Mouse (Mus musculus) telencephalon, adult 2 months (tissue): Measurements from ENCODE around the gene Msln.
A peak's percentile ranks its signal among the peaks of the same experiment; 100 is the strongest.

Experiments
- DNase-seq: peaks from one replicate; pipeline ENCODE4 v3.0.0-alpha.2; 2011; ENCODE audit warnings: low read depth, low spot score

Gene Msln

DNA sequence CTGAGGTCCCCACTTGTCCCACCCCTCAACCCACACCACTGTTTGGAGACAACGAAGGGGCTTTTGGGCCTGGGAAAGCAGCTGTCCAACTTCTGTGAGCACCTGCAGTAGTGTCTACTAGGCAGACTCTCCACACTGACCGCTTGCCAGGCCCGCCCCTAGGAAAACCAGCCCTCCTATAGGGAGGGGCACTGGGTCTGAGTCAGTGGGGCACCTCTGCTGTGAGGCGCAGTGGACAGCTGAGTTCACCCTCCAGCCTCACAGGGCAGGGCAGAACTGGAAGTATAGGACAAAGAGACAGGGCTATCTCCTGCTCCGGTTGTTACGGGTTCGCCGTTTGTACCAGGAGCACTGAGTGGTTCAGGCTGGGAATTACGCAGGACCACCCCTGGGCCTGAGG is at the start of gene Msln:
Gene Msln, minus strand, starts transcription at position 138 of the 400 bp plus-strand sequence.
- no peak for DNase-seq

- DNase-seq, result peak; percentile 86
Observed at GRCm38 (mm10) chr17:25802825-25803517, 48.8 kb upstream of the Msln start.

DNA sequence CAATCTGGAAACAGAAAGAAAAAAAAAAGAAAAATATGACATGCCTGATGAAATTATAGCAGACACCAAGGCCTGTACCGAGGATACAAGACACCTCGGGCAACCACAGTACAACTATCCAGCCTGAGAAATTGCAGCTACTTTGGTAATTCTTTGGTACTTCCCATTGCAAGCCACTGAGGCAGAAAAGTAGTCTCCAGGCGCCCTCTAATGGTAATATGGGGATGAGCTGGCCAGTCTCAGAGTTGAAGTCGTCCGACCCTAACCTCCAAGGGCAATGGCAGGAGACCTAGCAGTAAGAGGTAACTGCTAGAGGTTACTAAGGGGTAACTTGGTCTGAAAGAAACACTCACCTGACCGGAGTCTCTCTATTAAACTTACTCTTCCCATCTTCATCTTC is 46.9 kb upstream of the Msln start:
- DNase-seq, result no peak

- no peak for DNase-seq
Observed at GRCm38 (mm10) chr17:25796951-25797369, 42.8 kb upstream of the Msln start, which contains the start of gene Metrn. Gene Metrn, minus strand, starts transcription at chr17:25797136.

GRCm38 (mm10) chr17:25796211-25796771 is 42.1 kb upstream of the Msln start:
- DNase-seq, result no peak

GRCm38 (mm10) chr17:25795609-25796092 is 41.5 kb upstream of the Msln start, which contains the start of gene AC134908.4:
Gene AC134908.4, minus strand, starts transcription at chr17:25795659.
- DNase-seq, result peak; percentile 58

GRCm38 (mm10) chr17:25794998-25795397 is 40.8 kb upstream of the Msln start:
- DNase-seq, result no peak

DNA sequence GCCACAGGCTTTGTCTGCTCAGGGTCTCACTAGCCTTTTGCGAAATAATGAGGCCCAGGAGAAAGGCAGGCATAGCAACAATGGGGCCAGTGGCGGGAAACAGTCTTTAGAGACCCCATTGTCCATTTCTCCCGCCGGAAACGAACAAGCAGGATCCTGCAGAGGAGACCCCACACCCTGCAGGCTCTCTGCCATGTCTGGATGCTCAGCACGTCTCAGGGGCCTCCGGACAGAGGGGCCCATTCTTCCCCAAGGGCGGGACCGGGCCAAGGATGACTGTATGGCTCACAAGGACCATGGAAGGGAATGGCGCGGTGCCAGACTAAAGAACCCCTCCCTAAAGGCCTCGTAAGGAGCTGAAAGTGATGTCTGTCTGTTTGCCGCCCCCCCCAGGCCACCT is 40.0 kb upstream of the Msln start:
- DNase-seq, result no peak

DNA sequence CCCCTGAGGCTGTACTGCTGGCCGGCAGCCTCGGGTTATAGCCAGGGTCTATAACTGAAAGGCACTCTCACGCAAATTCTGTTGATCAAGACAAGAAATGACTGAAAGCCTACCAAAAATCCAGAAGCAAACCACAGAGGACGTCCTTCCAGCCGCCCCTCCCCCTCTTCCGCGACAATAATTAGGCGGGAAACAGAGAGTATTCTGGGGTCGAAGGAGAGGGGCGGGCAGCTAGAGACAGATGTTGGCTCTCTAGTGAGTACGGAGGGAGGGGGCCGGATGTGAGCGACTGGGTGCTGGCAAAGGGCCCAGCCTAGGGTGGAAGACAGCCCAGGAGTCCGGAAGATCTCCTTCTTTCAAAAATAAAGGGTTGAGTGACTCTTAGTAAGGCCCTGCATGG is 38.4 kb upstream of the Msln start, which contains the start of gene Fam173a:
Gene Fam173a, minus strand, starts transcription at position 287 of the 400 bp plus-strand sequence.
- DNase-seq, result no peak

GRCm38 (mm10) chr17:25791843-25792527 is 37.8 kb upstream of the Msln start:
- DNase-seq, result peak; percentile 83

DNA sequence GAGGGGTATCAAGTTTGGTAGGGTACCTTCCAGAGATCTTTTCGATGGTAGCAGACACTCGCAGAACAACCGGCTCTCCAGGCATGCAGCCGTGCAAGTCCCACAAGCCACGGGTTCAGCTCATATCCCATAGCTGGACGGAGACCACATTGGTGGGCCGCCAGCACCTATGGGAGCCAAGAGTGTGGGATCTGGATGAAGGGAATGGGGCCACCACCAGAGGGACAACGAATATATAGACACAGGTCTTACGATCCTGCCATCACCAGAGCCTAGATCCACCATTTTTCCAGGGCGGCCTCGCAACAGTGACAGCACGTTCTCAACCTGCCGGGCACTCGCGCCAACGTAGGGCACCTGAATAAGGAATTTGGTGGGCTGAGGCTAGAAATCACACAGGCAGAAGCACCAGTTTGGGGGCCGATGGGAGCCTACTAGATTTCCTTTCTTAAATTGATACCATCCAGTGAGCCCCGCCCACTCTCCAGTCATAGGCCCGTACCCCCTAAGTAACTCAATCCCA is 37.2 kb upstream of the Msln start:
- DNase-seq, result no peak

DNA sequence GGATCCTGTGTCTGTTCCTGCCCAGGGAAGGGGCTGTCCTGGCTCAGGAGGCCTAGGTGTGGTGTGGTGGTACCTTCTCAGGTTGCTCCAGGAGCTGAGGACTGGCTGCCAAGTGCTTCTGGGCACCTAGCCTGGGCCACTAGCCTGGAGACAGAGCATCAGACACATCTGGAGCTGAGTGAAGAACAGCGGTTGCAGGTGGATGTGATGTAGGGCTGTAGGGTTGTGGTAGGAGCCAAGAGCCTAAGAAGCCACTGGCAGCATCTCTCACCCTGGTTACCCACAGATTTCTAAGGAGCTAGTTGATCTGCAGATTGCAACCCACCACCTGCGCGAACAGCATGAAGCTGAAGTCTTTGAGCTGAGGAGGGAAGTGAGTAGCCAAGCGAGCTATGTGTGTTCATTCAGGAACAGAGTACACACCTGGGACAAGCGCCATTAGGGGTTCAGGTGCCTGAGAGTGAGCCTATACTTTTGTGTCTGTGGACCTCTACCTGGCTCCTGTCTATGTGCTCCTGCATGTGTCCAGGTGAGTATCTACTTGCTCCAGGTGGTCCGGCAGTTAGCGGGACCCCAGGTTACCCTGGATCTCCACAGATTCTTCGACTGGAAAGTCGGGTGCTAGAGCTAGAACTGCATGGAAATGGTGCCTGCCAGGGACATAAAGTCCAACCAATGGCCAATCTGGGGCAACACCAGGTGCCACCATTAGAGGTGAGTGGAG is 32.8 kb upstream of the Msln start:
- no peak for DNase-seq

GRCm38 (mm10) chr17:25786280-25786679 is 32.1 kb upstream of the Msln start, which contains the start of gene Ccdc78:
Gene Ccdc78, plus strand, starts transcription at chr17:25786580.
- no peak for DNase-seq

DNA sequence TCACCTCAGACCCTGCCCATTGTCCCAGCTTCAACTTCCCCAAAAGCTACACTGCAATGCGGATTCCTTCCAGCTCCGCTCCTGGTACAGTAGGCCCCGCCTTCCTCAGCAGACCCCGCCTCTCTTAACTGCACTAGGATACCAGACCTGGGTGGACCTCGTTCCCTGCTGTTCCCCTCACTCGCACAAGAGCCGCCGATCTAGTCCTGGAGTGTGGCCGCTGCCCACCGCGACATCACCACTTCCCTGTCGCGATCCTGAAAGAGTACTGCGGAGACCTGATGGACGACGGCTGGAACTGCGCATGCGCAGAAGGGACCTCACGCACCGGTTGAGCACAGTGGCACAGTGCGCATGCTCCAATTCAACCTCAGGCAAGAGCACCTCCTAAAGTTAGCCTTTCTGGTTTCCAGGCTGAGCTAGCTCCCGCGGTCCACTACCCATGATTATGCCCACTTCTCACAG is 31.1 kb upstream of the Msln start, which contains the start of gene Haghl:
Gene Haghl, minus strand, starts transcription at position 393 of the 465 bp plus-strand sequence.
- DNase-seq, result peak; percentile 93

DNA sequence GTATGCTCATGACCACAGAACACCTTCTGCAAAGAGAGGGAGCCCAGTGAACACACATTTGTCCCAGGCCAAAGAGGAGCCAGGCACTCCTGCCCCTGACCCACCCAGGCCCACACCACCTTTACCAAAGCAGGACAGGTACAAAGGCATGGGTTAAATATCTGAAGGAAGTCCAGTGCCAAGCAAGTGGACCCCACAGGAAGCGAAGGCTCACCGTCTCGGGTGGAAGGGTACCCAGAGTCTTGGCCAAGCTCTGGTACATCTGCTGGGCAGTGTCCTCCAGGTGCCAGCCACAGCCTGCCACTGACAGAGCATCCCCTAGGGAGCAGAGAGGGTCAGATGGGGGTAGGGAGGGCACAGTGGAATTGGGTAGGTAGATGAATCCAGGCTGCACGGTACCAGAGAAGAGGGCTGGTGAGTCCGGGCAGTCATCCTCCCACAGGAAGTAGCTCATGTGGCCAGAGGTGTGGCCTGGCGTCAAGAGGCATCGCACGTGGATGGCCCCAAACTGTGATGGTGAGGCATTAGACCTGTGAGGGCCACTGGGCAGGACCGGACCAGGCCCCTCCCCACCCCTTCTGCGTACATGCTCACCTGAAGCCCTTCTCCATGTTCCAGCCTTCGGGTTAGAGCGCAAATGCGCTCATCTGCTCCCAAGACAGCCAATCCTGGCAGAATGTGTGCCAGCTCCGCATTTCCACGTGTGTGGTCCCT is 29.8 kb upstream of the Msln start:
- no peak for DNase-seq

- DNase-seq, result no peak
Observed at GRCm38 (mm10) chr17:25783086-25783485, 28.9 kb upstream of the Msln start.

DNA sequence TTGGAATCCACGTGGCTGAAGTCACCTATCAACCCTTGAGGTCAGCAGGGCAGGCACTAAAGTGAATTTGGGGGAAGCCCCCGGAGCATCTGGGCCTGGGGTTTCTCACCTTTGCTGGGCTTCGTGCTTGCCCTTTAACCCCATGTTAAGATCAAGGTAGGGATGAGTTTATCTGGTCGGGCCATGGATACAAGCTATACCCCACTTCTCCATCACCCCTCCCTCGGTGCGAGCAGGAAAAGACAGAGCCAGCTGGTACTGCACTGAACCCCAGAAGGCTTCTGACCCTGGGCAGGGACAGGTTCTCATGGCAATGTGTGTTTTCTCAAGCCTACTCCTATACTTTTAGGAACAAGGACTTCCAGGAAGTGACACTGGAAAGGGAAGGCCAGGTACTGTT is 27.2 kb upstream of the Msln start:
- no peak for DNase-seq

GRCm38 (mm10) chr17:25777948-25778347 is 23.8 kb upstream of the Msln start:
- DNase-seq, result no peak

- DNase-seq, result no peak
Observed at GRCm38 (mm10) chr17:25775318-25776062, 21.3 kb upstream of the Msln start.
